8 mouse cellular contexts compared by ENCODE assay signal in the genomic region with DNA sequence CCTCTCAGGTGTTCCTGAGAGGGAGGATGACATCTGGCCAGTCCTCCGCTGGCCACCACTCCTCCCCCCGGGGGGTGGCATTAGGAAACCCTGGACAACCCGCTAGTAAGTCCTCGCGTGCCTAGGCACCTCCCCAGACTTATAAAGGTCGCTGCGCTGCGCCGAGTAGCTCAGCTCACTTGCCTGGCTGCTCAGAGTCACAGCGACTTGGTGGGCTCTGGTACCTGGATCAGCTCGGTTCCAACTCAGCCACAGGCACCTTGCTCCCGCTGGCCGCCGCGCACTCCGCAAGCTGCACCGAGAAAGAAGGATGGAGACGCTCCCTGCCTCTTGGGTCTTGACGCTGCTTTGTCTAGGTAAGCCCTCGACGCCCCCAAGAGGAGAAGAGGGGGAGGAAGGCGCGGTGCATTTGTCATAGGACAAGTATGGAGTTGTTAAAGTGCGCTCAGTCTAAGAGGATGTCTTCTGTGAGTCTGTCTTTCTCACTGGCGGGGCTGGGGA. TPM values are rescaled to one million over a fixed set of nuclear protein-coding genes. Genes with fewer than 3 reads are reported as not detected.
A peak's percentile ranks its signal among the peaks of the same experiment; 100 is the strongest.
DNase-seq lines count a peak whose midpoint lies in the region; ATAC-seq lines count a peak whose summit lies in the region.

Ereg (plus strand) TSS at position 173 of the 501 bp plus-strand sequence.

- H3K4me1 ChIP-seq in embryonic facial prominence, embryonic 13.5 days = peaks cover 8% of the 10 kb centered on the region
- peaks cover 7% of the 10 kb centered on the region for H3K4me1 ChIP-seq in hindbrain, embryonic 15.5 days (replicated peaks)

- H3K36me3 ChIP-seq in embryonic facial prominence, embryonic 13.5 days = no peaks in the 10 kb centered on the region
- no peaks in the 10 kb centered on the region for H3K36me3 ChIP-seq in hindbrain, embryonic 15.5 days

- no peaks in the 10 kb centered on the region for H3K9me3 ChIP-seq in embryonic facial prominence, embryonic 13.5 days
- H3K9me3 ChIP-seq in hindbrain, embryonic 15.5 days = no peaks in the 10 kb centered on the region

- peaks cover 31% of the 10 kb centered on the region for H3K27me3 ChIP-seq in embryonic facial prominence, embryonic 13.5 days
- H3K27me3 ChIP-seq in hindbrain, embryonic 15.5 days = peaks cover 13% of the 10 kb centered on the region

- WGBS in embryonic facial prominence, embryonic 13.5 days = under 1% methylated on average over 25 of the region's 25 CpGs
- WGBS in hindbrain, embryonic 15.5 days = 2% methylated on average over 25 of the region's 25 CpGs

- peak within 1 kb of the TSS; percentile 57; the same call in 1 of the 2 replicates for H3K9ac ChIP-seq in embryonic facial prominence, embryonic 13.5 days
- 0 out of 2 replicates have a peak within 1 kb of the TSS, but pooled peaks have one; percentile 22 for H3K9ac ChIP-seq in hindbrain, embryonic 15.5 days

- ATAC-seq in embryonic facial prominence, embryonic 13.5 days (ENCODE audit: insufficient number of reproducible peaks, insufficient read depth, low FRiP score, low TSS enrichment, low read depth) = no peak
- peak; percentile 45; the same call in 1 of the 2 replicates for ATAC-seq in hindbrain, embryonic 15.5 days (ENCODE audit: low FRiP score, low read depth)

- DNase-seq in right cerebral cortex, adult 2 months (ENCODE audit: low spot score in 2 of 2) = peak; percentile 6 to 10
- no peak for DNase-seq in right cerebral cortex, postnatal 25 days
- peak; percentile 45 for DNase-seq in mesoderm, embryonic 11.5 days (ENCODE audit: low read depth, low spot score)
- DNase-seq in adrenal gland, postnatal 4 days (ENCODE audit: low spot score in 2 of 2) = no peak
- no peak for DNase-seq in gastrocnemius, postnatal 4 days (ENCODE audit: low spot score in 2 of 2)
- no peak for DNase-seq in frontal cortex, postnatal 36 days (ENCODE audit: low spot score in 2 of 2)

- peak within 1 kb of the TSS; percentile 62 for H3K4me2 ChIP-seq in embryonic facial prominence, embryonic 13.5 days
- peak within 1 kb of the TSS; percentile 61 for H3K4me2 ChIP-seq in hindbrain, embryonic 15.5 days

- H3K27ac ChIP-seq in embryonic facial prominence, embryonic 13.5 days = no peak within 1 kb of the TSS
- no peak within 1 kb of the TSS for H3K27ac ChIP-seq in hindbrain, embryonic 15.5 days (replicated peaks)

- H3K4me3 ChIP-seq in embryonic facial prominence, embryonic 13.5 days = peak within 1 kb of the TSS; percentile 37
- peak within 1 kb of the TSS; percentile 32 for H3K4me3 ChIP-seq in hindbrain, embryonic 15.5 days

RNA-seq across cellular contexts. Expression of gene Ereg, which starts in this region (rescaled TPM):
- 0.08 TPM in 1 of 2 replicates, not detected in the other for polyA plus RNA-seq in embryonic facial prominence, embryonic 13.5 days (2015; fragmentation: Nextera tagmentation; extraction: Ambion mirVana)
- polyA plus RNA-seq in hindbrain, embryonic 15.5 days (2015; fragmentation: Nextera tagmentation; extraction: Ambion mirVana) = 0.04 TPM in 1 of 2 replicates, not detected in the other
- under 1 TPM in 1 of 2 experiments, not detected in 1; 0.11 TPM for total RNA-seq in adrenal gland, postnatal 4 days (2021)
- under 1 TPM in 1 of 2 experiments, not detected in 1; 0.10 TPM for total RNA-seq in gastrocnemius, postnatal 4 days (2021)

Comparison
In these comparisons a context has a peak if more than half of its experiments do, and no peak if none do; other contexts are left out.
1. DNase-seq: peak in right cerebral cortex, adult 2 months (2 of 2) and mesoderm, embryonic 11.5 days (single experiment); none in right cerebral cortex, postnatal 25 days (single experiment), adrenal gland, postnatal 4 days (0 of 2), gastrocnemius, postnatal 4 days (0 of 2) and frontal cortex, postnatal 36 days (0 of 2).
2. Peak in ATAC-seq, H3K4me3 ChIP-seq, H3K9ac ChIP-seq and H3K4me2 ChIP-seq in hindbrain, embryonic 15.5 days; RNA of the gene not detected or under 1 TPM.